Mouse (Mus musculus) gonadal fat pad, adult 2 months (tissue): ENCODE data around the gene Slc10a6. TPM values are rescaled to one million over a fixed set of nuclear protein-coding genes. Genes with fewer than 3 reads are reported as not detected.

Experiments
- polyA plus RNA-seq: library from polyadenylated mRNA; depleted of rRNA; stranded (reverse); fragments of >200 nt; gene quantifications from 2 replicates; pipeline ENCODE4 v1.2.3, GENCODE M21; 2012; rRNA removed

Gene Slc10a6
- polyA plus RNA-seq, 1 experiment: 6.5 TPM

Other genes starting within 250 kb of the Slc10a6 start
- gene Ptpn13, start 204.2 kb downstream of the Slc10a6 start, polyA plus RNA-seq: 25.9 and 26.4 TPM in 2 replicates
- gene 1700016H13Rik, start 26.6 kb upstream of the Slc10a6 start, polyA plus RNA-seq: 3.6 and 3.7 TPM in 2 replicates
- gene Aff1, start 63.0 kb upstream of the Slc10a6 start, polyA plus RNA-seq: 13.5 and 24.7 TPM in 2 replicates